In the genomic region with DNA sequence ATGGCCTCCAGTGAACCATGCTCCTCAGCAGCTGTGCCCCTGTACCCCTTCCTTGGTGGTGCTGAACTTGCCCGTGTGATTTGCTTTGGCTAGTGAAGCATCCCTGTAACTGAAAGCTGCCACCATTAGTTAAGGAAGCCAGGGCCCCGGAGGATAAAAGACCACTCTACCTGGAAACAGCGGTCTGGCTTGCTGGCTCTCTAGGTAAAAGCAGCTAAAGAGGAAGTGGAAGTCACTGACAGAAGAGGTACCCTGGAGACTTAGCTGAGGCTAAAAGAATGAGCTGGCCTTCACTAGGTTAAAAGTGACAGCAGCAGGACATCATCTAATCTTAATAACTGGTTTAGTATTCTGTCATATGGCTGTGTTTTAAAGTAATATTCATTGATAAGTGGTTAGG, we compare ENCODE assay signal across 25 mouse cellular contexts. TPM values are rescaled to one million over a fixed set of nuclear protein-coding genes. Genes with fewer than 3 reads are reported as not detected.
A peak's percentile ranks its signal among the peaks of the same experiment; 100 is the strongest.
DNase-seq lines count a peak whose midpoint lies in the region; ATAC-seq and TF ChIP-seq lines count a peak whose summit lies in the region.
"Had no signal": no experiment of that assay in that cellular context is flagged by ENCODE, and none has a peak within 500 bp of the region (broad histone marks: within the 10 kb centered on the region; RNA-seq: fewer than 3 reads in every experiment).

No protein-coding gene starts in this region.

- ATAC-seq in midbrain, embryonic 16.5 days = no peak
- ATAC-seq: forebrain, embryonic 16.5 days; hindbrain, postnatal 0 days; inflammation-experienced regulatory T-cells, adult 6 months; intestine, embryonic 16.5 days; Patski had no signal

- H3K36me3 ChIP-seq in midbrain, embryonic 16.5 days (ENCODE audit: control insufficient read depth, insufficient read depth, low read length) = peaks cover 28% of the 10 kb centered on the region
- H3K36me3 ChIP-seq in midbrain, embryonic 10.5 days = peaks cover 70% of the 10 kb centered on the region
- peaks cover 32 to 56% of the 10 kb centered on the region in 2 experiments for H3K36me3 ChIP-seq in CH12.LX (replicated peaks in 1 of 2; ENCODE audit: control insufficient read depth in 1 of 2, insufficient read depth in 1 of 2, low read length in 1 of 2)

- H3K27me3 ChIP-seq in midbrain, embryonic 16.5 days (ENCODE audit: control insufficient read depth, insufficient read depth, low read depth, low read length) = no peaks in the 10 kb centered on the region
- H3K27me3 ChIP-seq in midbrain, embryonic 10.5 days (ENCODE audit: low read depth, poor library complexity, severe bottlenecking) = no peaks in the 10 kb centered on the region
- H3K27me3 ChIP-seq in CH12.LX (replicated peaks) = no peaks in the 10 kb centered on the region
- H3K27me3 ChIP-seq: embryonic facial prominence, embryonic 12.5 days; embryonic facial prominence, embryonic 15.5 days; forebrain, embryonic 12.5 days; Patski had no signal

- TF ChIP-seq POLR2A in CH12.LX (IDR thresholded peaks at IDR 0.05; ENCODE audit: low read depth, low read length) = no peak

- DNase-seq in heart, adult 11 months = peak; percentile 77
- no peak for DNase-seq in heart, postnatal 10 days
- DNase-seq in midbrain, embryonic 10.5 days (ENCODE audit: low spot score) = no peak
- DNase-seq in A20 (ENCODE audit: low read depth, low spot score) = peak; percentile 67
- peak; percentile 51 for DNase-seq in CH12.LX (ENCODE audit: extremely low read depth)
- no peak for DNase-seq in layer of hippocampus, postnatal 36 days
- DNase-seq: adrenal gland, postnatal 10 days; adrenal gland, postnatal 36 days; cerebellum, adult 18-20 months; cerebellum, adult 9-10 months; cerebellum, postnatal 14 days; gastrocnemius, postnatal 10 days; gastrocnemius, postnatal 36 days; heart, postnatal 36 days had no signal

- dilution Hi-C loops in CH12.LX (cut with MboI; ENCODE audit: extremely low pct_ligation_motif_present, extremely low pct_unique_long_range_greater_than_20kb, low sequenced_read_pairs) = no loop called here

- H3K4me2 ChIP-seq in midbrain, embryonic 16.5 days (ENCODE audit: low read length) = no peak overlapping the region
- peak overlapping the region; percentile 40; the same call in 1 of the 2 replicates for H3K4me2 ChIP-seq in CH12.LX (ENCODE audit: insufficient read depth, low read depth, poor library complexity, severe bottlenecking)
- H3K4me2 ChIP-seq: embryonic facial prominence, embryonic 12.5 days; embryonic facial prominence, embryonic 15.5 days; forebrain, embryonic 12.5 days; heart, embryonic 11.5 days had no signal

- TF ChIP-seq EP300 in CH12.LX (IDR thresholded peaks at IDR 0.05; ENCODE audit: low read length) = peak; percentile 72; the same call in 1 of the 2 replicates

- in situ Hi-C loops in CH12.LX (cut with MboI; ENCODE audit: low pct_ligation_motif_present, low pct_unique_long_range_greater_than_20kb, low sequenced_read_pairs) = no loop called here

- 0 out of 2 replicates have a peak overlapping the region, but pooled peaks have one; percentile 22 for H3K9ac ChIP-seq in midbrain, embryonic 16.5 days (ENCODE audit: low read depth, low read length)
- no peak overlapping the region for H3K9ac ChIP-seq in CH12.LX (ENCODE audit: insufficient read depth, low read depth)
- H3K9ac ChIP-seq: embryonic facial prominence, embryonic 12.5 days; embryonic facial prominence, embryonic 15.5 days; forebrain, embryonic 12.5 days had no signal

- WGBS in midbrain, embryonic 16.5 days = 81% methylated on average over 3 of the region's 3 CpGs
- 91% methylated on average over 3 of the region's 3 CpGs for WGBS in midbrain, embryonic 10.5 days

- no peak overlapping the region for H3K4me3 ChIP-seq in midbrain, embryonic 16.5 days (ENCODE audit: low read depth, low read length)
- H3K4me3 ChIP-seq in midbrain, embryonic 10.5 days = no peak overlapping the region
- H3K4me3 ChIP-seq in CH12.LX (replicated peaks in 1 of 3; ENCODE audit: low read depth in 2 of 3, low read length in 2 of 3, poor library complexity in 1 of 3) = no peak overlapping the region
- H3K4me3 ChIP-seq: embryonic facial prominence, embryonic 12.5 days; embryonic facial prominence, embryonic 15.5 days; forebrain, embryonic 12.5 days had no signal

- no peak overlapping the region for H3K27ac ChIP-seq in midbrain, embryonic 16.5 days (ENCODE audit: low read length)
- no peak overlapping the region for H3K27ac ChIP-seq in midbrain, embryonic 10.5 days (replicated peaks)
- H3K27ac ChIP-seq in CH12.LX (ENCODE audit: insufficient read depth, low read depth) = no peak overlapping the region
- H3K27ac ChIP-seq: embryonic facial prominence, embryonic 12.5 days; embryonic facial prominence, embryonic 15.5 days; forebrain, embryonic 12.5 days; hindbrain, postnatal 0 days had no signal

- no peaks in the 10 kb centered on the region for H3K9me3 ChIP-seq in midbrain, embryonic 16.5 days (replicated peaks; ENCODE audit: control insufficient read depth, low read length, poor library complexity, severe bottlenecking)
- H3K9me3 ChIP-seq in midbrain, embryonic 10.5 days (replicated peaks) = no peaks in the 10 kb centered on the region
- H3K9me3 ChIP-seq in CH12.LX (replicated peaks; ENCODE audit: low read length) = no peaks in the 10 kb centered on the region
- H3K9me3 ChIP-seq: embryonic facial prominence, embryonic 12.5 days; embryonic facial prominence, embryonic 15.5 days; forebrain, embryonic 12.5 days; G1E had no signal

- no peaks in the 10 kb centered on the region for H3K79me2 ChIP-seq in CH12.LX (replicated peaks; ENCODE audit: control insufficient read depth, extremely low read depth, insufficient read depth, poor library complexity, severe bottlenecking)

- intact Hi-C loops in heart, postnatal 10 days (cut with DNase I) = no loop called here

- peaks cover 33% of the 10 kb centered on the region for H3K4me1 ChIP-seq in midbrain, embryonic 16.5 days (ENCODE audit: control insufficient read depth, insufficient read depth, low read length)
- H3K4me1 ChIP-seq in midbrain, embryonic 10.5 days = peaks cover 22% of the 10 kb centered on the region
- peaks cover 9 to 51% of the 10 kb centered on the region in 2 experiments for H3K4me1 ChIP-seq in CH12.LX (ENCODE audit: control insufficient read depth in 1 of 2, insufficient read depth in 2 of 2)

- no peak for TF ChIP-seq RAD21 in CH12.LX (IDR thresholded peaks at IDR 0.05; ENCODE audit: low read depth, low read length)

- no peak for TF ChIP-seq CTCF in CH12.LX (conservative IDR thresholded peaks at IDR 0.05 in 1 of 2, IDR thresholded peaks at IDR 0.05 in 1 of 2; ENCODE audit: low read depth in 2 of 2, low read length in 2 of 2)

TF ChIP-seq in CH12.LX, 34 proteins besides CTCF, POLR2A, EP300 and RAD21:
- TF ChIP-seq MEF2A (IDR thresholded peaks at IDR 0.05; ENCODE audit: borderline replicate concordance, low read depth, low read length) (0 out of 2 replicates have a peak, but pooled peaks have one; percentile 13), IRF4 (IDR thresholded peaks at IDR 0.05; ENCODE audit: low read depth, low read length) (peak; percentile 86), ETS1 (conservative IDR thresholded peaks at IDR 0.05; ENCODE audit: low read depth, low read length) (no peak), POLR2AphosphoS2 (IDR thresholded peaks at IDR 0.05; ENCODE audit: low read depth, low read length) (no peak), ELF1 (IDR thresholded peaks at IDR 0.05; ENCODE audit: low read depth, low read length) (0 out of 2 replicates have a peak, but pooled peaks have one; percentile 49)

RNA-seq across cellular contexts. Expression of gene Arf2, which starts 4.3 kb away (rescaled TPM):
- 10 to 100 TPM; 60.3 to 62.3 TPM for total RNA-seq in heart, postnatal 10 days (2021)
- 247 TPM in 2 replicates for polyA plus RNA-seq in midbrain, embryonic 16.5 days (2015; fragmentation: Nextera tagmentation; extraction: Ambion mirVana)
- 106 and 132 TPM in 2 replicates for polyA plus RNA-seq in midbrain, embryonic 10.5 days (2016; fragmentation: Nextera tagmentation; extraction: Ambion mirVana)
- total RNA-seq in CH12.LX (2012; rRNA removed) (13.3 and 16.8 TPM in 2 replicates), CH12.LX (2014; rRNA removed) (24.7 and 27.8 TPM in 2 replicates)
- 14.9 and 25.2 TPM in 2 replicates for polyA plus RNA-seq in CH12.LX (2012; ENCODE audit: insufficient read length, low read depth)
- 10 to 100 TPM; 42.0 to 45.8 TPM for total RNA-seq in layer of hippocampus, postnatal 36 days (2021)

RNA-seq across cellular contexts. Expression of gene Nsf, which starts 17.0 kb away (rescaled TPM):
- 10 to 100 TPM; 36.8 to 39.9 TPM for total RNA-seq in heart, postnatal 10 days (2021)
- 223 and 248 TPM in 2 replicates for polyA plus RNA-seq in midbrain, embryonic 16.5 days (2015; fragmentation: Nextera tagmentation; extraction: Ambion mirVana)
- polyA plus RNA-seq in midbrain, embryonic 10.5 days (2016; fragmentation: Nextera tagmentation; extraction: Ambion mirVana) = 59.6 and 66.2 TPM in 2 replicates
- total RNA-seq in CH12.LX (2012; rRNA removed) (46.9 and 50.9 TPM in 2 replicates), CH12.LX (2014; rRNA removed) (48.1 and 50.0 TPM in 2 replicates)
- polyA plus RNA-seq in CH12.LX (2012; ENCODE audit: insufficient read length, low read depth) = 95.0 and 99.3 TPM in 2 replicates
- total RNA-seq in layer of hippocampus, postnatal 36 days (2021) = 1,000 to 10,000 TPM; 1,120 to 1,198 TPM

Comparison
In these comparisons a context has a peak if more than half of its experiments do, and no peak if none do; other contexts are left out.
1. DNase-seq: peak in heart, adult 11 months (single experiment), A20 (single experiment) and CH12.LX (single experiment); none in heart, postnatal 10 days (0 of 2), midbrain, embryonic 10.5 days (single experiment) and layer of hippocampus, postnatal 36 days (0 of 2).
2. RNA of gene Nsf, which starts 17.0 kb away (total RNA-seq): 1,120 to 1,198 TPM in layer of hippocampus, postnatal 36 days; 46.9 to 50.9 TPM in CH12.LX and 36.8 to 39.9 TPM in heart, postnatal 10 days; every median in the first group is over 10 times any median in the second.